Mouse (Mus musculus) megakaryocyte, embryonic 14.5 days (primary cell): Measurements from ENCODE around the gene Ccdc106.

Experiments
- FLI1 ChIP-seq: IDR thresholded peaks from 2 replicates; pipeline ENCODE4 v1.6.1; 2012; ENCODE audit warnings: low read length, inconsistent platforms, mixed read lengths
- GATA1 ChIP-seq: IDR thresholded peaks from 3 replicates; pipeline ENCODE4 v1.6.1; 2012; ENCODE audit warnings: mixed read lengths, low read length, inconsistent platforms, borderline replicate concordance

DNA sequence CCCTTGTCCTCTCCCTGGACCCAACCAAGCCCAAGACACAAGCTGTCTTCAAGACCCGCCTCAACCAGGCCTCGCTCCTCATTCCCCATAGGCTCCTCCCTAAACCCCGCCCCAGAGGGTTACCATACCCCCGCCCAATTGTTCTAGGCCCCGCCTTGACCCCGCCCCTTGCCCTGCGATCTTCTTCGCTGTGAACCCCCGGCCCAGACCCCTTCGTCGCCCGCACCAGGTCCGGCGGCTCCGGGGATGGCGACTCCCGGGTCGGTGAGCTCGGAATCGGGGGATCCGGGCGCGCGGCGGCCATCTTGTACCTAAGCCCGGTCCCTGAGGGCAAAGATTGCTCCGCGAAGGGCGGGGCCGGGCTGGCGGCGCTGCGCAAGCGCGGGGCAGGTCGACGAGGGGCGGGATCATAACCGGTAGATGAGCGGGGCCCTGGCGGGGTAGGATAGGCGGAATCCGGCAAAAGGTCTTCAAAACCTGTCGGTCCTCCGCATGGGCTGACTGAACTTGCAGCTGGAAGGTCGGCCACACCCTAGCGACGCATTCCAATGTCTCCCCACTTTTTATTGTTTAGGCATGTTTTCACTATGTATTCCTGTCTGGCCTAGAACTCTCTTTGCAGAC is 17.9 kb downstream of the Ccdc106 start, which contains the start of gene Zfp784:
- TF ChIP-seq GATA1: no peak
- no peak for TF ChIP-seq FLI1
